Mouse (Mus musculus): ENCODE results near the gene Prkd2. TPM values are rescaled to one million over a fixed set of nuclear protein-coding genes. Genes with fewer than 3 reads are reported as not detected.
A peak's percentile ranks its signal among the peaks of the same experiment; 100 is the strongest.

The Prkd2 gene
- polyA plus RNA-seq, 1 experiment from 2014 or later: 2.7 TPM

DNA sequence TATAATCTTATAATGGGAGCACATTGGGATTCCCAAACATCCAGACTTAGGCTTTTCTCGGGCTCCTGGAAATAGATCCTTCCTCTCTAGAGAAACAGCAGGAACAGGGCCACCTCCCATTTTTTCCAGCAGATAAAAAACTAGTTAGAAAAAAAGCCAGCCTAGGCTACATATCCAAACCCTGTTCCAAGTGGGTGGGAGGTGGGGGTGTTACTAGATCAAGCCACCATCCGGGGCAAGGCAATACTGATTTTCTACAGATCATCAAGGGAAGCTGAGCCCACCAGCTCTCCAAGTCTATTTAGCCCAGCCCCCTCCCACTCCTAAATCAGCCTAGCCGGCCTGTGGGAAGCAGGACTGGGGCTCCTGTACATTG is 2.0 kb downstream of the Prkd2 start:
- Histone ChIP-seq H3K9me3 (replicated peaks) (no peaks in the 10 kb centered on the region), H3K9ac (peak overlapping the region; percentile 84), H3K27me3 (no peaks in the 10 kb centered on the region), H3K27ac (peak overlapping the region; percentile 63), H3K4me2 (peak overlapping the region; percentile 100), H3K36me3 (peaks cover 28% of the 10 kb centered on the region), H3K4me3 (replicated peaks) (peak overlapping the region; percentile 73), H3K4me1 (replicated peaks) (peaks cover 51% of the 10 kb centered on the region)
- ATAC-seq (ENCODE audit: low read depth) (no peak), DNase-seq (no peak)
- 19% methylated on average over 3 of the region's 3 CpGs for WGBS (ENCODE audit: insufficient replicate concordance)

DNA sequence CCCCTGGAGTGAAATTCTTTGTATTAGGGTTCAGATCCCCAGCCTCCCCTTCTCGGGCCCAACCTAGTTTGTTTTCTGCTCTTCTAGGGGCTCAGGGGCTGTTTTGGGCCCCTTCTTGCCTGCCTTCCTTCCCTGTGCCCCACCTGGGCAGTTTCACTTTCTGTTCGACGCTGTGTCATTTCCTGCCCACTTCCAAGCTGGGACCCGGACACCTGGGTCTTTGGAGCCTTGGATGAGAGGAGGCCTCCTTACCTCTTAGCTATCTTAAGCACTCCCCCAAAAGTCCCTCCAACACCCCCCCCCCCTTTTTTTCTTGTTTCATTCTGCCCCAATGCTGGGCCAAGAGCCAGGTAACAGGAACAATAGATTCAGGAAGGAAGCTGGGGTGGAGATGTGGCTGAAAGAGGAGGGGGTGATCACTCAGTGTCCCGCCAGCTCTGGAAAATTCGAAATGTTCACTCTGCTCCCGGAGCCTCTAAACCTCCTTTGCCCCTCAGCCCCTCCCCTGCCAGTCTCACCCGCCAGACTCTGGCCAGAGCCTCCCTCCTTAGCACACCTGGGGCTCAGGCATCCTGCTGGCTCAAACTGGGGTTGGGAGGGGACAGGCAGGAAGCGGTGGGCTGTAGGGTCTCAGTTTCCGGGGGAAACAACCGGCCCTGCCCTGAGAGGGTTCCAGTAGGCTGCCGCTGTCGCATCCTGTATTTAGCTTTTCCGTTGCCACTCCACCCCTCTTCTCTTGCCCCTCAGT is 2.5 kb downstream of the Prkd2 start:
- DNase-seq (no peak), ATAC-seq (ENCODE audit: low read depth) (no peak)
- Histone ChIP-seq H3K4me2 (peak overlapping the region; percentile 100), H3K27me3 (no peaks in the 10 kb centered on the region), H3K36me3 (peaks cover 27% of the 10 kb centered on the region), H3K27ac (peak overlapping the region; percentile 63), H3K9ac (peak overlapping the region; percentile 84), H3K4me1 (replicated peaks) (peaks cover 51% of the 10 kb centered on the region), H3K4me3 (replicated peaks) (peak overlapping the region; percentile 73), H3K9me3 (replicated peaks) (no peaks in the 10 kb centered on the region)
- WGBS (ENCODE audit: insufficient replicate concordance): 7% methylated on average over 14 of the region's 14 CpGs

DNA sequence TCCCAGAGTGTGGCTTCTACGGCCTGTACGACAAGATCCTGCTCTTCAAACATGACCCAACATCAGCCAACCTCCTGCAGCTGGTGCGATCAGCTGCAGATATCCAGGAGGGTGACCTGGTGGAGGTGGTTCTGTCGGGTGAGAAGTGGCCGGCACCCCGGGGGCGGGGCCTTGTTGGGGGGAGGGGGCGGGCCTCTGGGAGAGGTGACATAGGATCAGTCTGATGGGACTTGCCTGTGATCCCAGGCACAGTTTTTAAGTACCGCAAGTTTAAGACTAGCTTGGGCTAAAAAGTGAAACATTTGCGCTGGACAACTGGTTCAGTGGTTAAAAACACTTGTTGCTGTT is 3.1 kb downstream of the Prkd2 start:
- H3K4me1 ChIP-seq (replicated peaks): peaks cover 47% of the 10 kb centered on the region
- WGBS (ENCODE audit: insufficient replicate concordance): 22% methylated on average over 10 of the region's 10 CpGs
- DNase-seq (no peak), ATAC-seq (ENCODE audit: low read depth) (no peak)
- peaks cover 26% of the 10 kb centered on the region for H3K36me3 ChIP-seq
- no peaks in the 10 kb centered on the region for H3K27me3 ChIP-seq
- peak overlapping the region; percentile 84 for H3K9ac ChIP-seq
- peak overlapping the region; percentile 73 for H3K4me3 ChIP-seq (replicated peaks)
- peak overlapping the region; percentile 63 for H3K27ac ChIP-seq
- peak overlapping the region; percentile 100 for H3K4me2 ChIP-seq
- H3K9me3 ChIP-seq (replicated peaks): no peaks in the 10 kb centered on the region

DNA sequence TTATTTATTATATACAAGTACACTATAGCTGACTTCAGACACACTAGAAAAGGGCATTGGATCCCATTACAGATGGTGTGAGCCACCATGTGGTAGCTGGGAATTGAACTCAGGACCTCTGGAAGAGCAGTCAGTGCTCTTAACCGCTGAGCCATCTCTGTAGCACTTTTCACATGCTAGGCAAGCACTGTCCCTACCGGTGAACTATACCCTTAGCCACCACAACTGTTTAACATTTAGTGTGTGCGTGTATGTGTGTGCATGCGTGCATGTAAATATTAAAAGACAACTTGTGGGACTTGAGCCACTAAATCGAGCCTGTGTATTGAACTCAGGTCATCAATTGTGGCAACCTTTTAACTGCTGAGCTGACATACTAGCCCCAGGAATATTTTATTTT is 4.1 kb downstream of the Prkd2 start:
- DNase-seq (no peak), ATAC-seq (ENCODE audit: low read depth) (no peak)
- Histone ChIP-seq H3K4me3 (replicated peaks) (no peak overlapping the region), H3K27ac (no peak overlapping the region), H3K9ac (no peak overlapping the region), H3K36me3 (peaks cover 19% of the 10 kb centered on the region), H3K27me3 (no peaks in the 10 kb centered on the region), H3K4me1 (replicated peaks) (peaks cover 38% of the 10 kb centered on the region), H3K4me2 (no peak overlapping the region), H3K9me3 (replicated peaks) (no peaks in the 10 kb centered on the region)
- 87% methylated on average over 5 of the region's 5 CpGs for WGBS (ENCODE audit: insufficient replicate concordance)

DNA sequence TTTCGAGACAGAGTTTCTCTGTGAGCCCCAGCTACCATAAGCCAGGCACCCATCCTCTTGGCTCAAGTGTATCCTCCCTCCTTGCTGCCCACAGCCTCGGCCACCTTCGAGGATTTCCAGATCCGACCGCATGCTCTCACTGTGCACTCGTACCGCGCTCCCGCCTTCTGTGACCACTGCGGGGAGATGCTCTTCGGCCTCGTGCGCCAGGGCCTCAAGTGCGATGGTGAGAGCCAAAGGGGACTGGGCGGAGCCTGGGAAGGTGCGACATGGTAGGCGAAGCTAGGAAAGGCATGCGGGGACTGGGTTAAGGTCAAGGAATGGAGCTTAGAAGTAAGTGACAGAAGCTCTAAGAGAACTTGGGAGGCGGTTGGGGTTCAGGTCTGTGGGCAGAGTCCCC is 4.8 kb downstream of the Prkd2 start:
- Histone ChIP-seq H3K4me3 (replicated peaks) (no peak overlapping the region), H3K4me1 (replicated peaks) (peaks cover 31% of the 10 kb centered on the region), H3K27ac (no peak overlapping the region), H3K36me3 (peaks cover 19% of the 10 kb centered on the region), H3K4me2 (no peak overlapping the region), H3K27me3 (no peaks in the 10 kb centered on the region), H3K9ac (no peak overlapping the region), H3K9me3 (replicated peaks) (no peaks in the 10 kb centered on the region)
- WGBS (ENCODE audit: insufficient replicate concordance): 81% methylated on average over 19 of the region's 19 CpGs
- DNase-seq (no peak), ATAC-seq (ENCODE audit: low read depth) (no peak)

DNA sequence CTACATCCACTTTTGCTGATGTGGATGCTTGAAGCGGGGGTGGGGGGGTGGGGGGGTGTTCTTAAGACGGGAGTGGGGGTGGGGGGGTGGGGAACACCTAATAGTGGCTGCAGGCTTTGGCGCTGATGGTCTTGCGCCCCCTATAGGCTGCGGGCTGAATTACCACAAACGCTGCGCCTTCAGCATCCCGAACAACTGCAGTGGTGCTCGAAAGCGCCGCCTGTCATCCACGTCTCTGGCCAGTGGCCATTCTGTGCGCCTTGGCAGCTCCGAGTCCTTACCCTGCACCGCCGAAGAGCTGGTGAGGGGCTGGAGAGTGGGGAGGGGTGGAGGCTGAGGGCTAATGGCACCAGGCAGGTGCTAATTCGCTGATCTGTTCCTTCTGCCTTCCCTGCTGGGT is 5.9 kb downstream of the Prkd2 start:
- Histone ChIP-seq H3K4me2 (no peak overlapping the region), H3K36me3 (peaks cover 20% of the 10 kb centered on the region), H3K9me3 (replicated peaks) (no peaks in the 10 kb centered on the region), H3K9ac (no peak overlapping the region), H3K4me3 (replicated peaks) (no peak overlapping the region), H3K27ac (no peak overlapping the region), H3K4me1 (replicated peaks) (peaks cover 25% of the 10 kb centered on the region), H3K27me3 (no peaks in the 10 kb centered on the region)
- no peak for DNase-seq
- 49% methylated on average over 17 of the region's 17 CpGs for WGBS (ENCODE audit: insufficient replicate concordance)
- no peak for ATAC-seq (ENCODE audit: low read depth)

DNA sequence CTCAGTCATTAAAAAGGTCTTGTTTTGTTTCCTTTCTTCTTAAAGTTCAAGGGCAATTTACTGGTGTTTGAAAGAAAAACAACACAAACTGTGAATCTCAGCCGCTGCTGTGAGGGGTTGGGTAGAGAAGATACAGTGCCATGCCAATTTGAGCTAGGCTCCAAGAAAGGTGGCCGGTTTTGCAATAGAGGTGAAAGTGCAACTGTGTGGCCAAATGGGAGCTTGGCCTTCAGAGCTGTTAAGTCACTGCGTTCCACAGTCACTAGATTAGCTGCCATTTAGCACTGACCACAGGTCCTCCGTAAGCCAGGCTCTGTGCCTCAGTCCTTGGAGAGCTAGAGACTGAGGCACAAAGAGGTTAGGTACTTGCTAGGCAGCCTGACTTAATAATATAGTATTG is 8.9 kb downstream of the Prkd2 start:
- Histone ChIP-seq H3K9ac (no peak overlapping the region), H3K27me3 (no peaks in the 10 kb centered on the region), H3K9me3 (replicated peaks) (no peaks in the 10 kb centered on the region), H3K4me1 (replicated peaks) (no peaks in the 10 kb centered on the region), H3K36me3 (peaks cover 47% of the 10 kb centered on the region), H3K4me3 (replicated peaks) (no peak overlapping the region), H3K27ac (no peak overlapping the region), H3K4me2 (no peak overlapping the region)
- ATAC-seq (ENCODE audit: low read depth) (0 out of 2 replicates have a peak, but pooled peaks have one; percentile 11), DNase-seq (no peak)
- 69% methylated on average over 4 of the region's 4 CpGs for WGBS (ENCODE audit: insufficient replicate concordance)

DNA sequence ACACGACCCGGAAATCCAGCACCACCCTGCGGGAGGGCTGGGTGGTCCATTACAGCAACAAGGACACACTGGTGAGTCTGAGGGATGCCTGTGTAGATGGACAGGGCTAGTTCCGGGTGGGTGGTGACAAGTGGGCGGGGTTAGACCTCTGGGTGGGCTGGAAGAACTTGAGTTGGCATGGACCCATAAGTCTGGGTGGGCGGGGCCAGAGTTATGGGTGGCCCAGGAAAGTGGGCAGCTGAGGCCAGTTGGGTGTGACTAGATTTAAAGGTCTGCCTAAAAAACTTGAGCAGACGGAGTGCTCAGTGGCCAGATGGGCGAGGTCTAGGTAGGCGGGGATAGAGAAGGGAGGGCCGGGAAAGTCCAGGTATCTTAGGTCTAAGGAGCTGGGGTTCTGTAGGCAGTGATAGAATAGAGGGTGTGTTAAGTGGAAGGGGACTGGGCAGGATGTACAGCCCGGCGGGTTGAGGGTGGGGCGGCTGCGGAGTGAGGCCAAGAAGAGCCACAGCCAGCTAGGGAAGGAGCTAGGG is 10.7 kb downstream of the Prkd2 start:
- no peak overlapping the region for H3K4me3 ChIP-seq (replicated peaks)
- no peak overlapping the region for H3K9ac ChIP-seq
- no peaks in the 10 kb centered on the region for H3K9me3 ChIP-seq (replicated peaks)
- ATAC-seq (ENCODE audit: low read depth) (no peak), DNase-seq (no peak)
- H3K4me1 ChIP-seq (replicated peaks): 0 out of 2 replicates have a peak, but pooled peaks cover 2% of the 10 kb centered on the region
- H3K27me3 ChIP-seq: no peaks in the 10 kb centered on the region
- H3K36me3 ChIP-seq: peaks cover 58% of the 10 kb centered on the region
- no peak overlapping the region for H3K27ac ChIP-seq
- 77% methylated on average over 14 of the region's 14 CpGs for WGBS (ENCODE audit: insufficient replicate concordance)
- no peak overlapping the region for H3K4me2 ChIP-seq

DNA sequence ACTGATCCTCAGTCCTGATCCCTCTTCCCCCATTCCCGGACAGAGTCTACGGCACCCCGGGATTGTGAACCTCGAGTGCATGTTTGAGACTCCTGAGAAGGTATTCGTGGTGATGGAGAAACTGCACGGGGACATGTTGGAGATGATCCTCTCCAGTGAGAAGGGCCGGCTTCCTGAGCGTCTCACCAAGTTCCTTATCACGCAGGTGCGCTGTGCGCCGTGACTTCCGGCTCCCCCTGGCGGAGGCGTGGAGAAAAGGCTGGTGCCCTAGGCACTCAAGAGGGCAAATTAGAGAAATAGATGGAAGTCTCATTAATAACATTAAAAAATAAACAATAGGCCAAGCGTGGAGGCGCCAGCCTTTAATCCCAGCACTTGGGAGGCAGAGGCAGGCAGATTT is 15.6 kb downstream of the Prkd2 start:
- DNase-seq: peak; percentile 33
- WGBS (ENCODE audit: insufficient replicate concordance): 43% methylated on average over 17 of the region's 17 CpGs
- H3K4me1 ChIP-seq (replicated peaks): 0 out of 2 replicates have a peak, but pooled peaks cover 2% of the 10 kb centered on the region

DNA sequence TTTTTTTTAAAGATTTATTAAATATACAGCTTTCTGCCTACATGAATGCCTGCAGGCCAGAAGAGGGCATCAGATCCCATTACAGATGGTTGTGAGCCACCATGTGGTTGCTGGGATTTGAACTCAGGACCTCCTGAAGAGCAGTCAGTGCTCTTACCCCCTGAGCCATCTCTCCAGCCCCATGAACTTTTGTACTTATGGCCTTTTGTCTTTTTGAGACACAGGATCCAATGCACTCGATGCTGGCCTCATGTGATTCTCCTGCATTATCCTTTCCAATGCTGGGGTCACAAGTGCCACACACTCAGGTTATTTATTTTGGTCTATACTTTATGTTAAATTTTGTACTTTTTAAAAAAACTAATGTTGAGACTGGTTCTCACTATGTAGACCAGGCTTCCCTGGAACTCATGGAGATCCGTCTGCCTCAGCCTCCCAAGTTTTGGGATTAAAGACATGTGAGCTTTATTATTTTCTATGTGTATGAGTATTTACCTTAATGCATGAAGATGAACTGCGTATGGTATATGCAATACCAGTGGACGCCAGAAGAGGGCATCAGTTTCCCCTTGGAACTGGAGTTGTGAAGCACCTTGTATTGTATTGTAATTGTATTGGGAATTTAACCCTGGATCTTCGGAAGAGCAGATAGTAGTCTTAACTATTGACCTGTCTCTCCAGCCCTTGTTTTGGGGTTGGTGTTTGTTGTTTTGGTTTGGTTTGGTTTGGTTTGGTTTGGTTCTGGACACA is 17.4 kb downstream of the Prkd2 start:
- Histone ChIP-seq H3K4me1 (replicated peaks) (0 out of 2 replicates have a peak, but pooled peaks cover 2% of the 10 kb centered on the region), H3K36me3 (peaks cover 37% of the 10 kb centered on the region), H3K9me3 (replicated peaks) (no peaks in the 10 kb centered on the region), H3K4me2 (no peak overlapping the region), H3K9ac (no peak overlapping the region), H3K27me3 (no peaks in the 10 kb centered on the region), H3K27ac (no peak overlapping the region), H3K4me3 (replicated peaks) (no peak overlapping the region)
- ATAC-seq (ENCODE audit: low read depth) (no peak), DNase-seq (no peak)
- WGBS (ENCODE audit: insufficient replicate concordance): 24% methylated on average over 5 of the region's 5 CpGs

More for the DNA sequence above, 15.6 kb downstream of the Prkd2 start:
- Histone ChIP-seq H3K9me3 (replicated peaks) (no peaks in the 10 kb centered on the region), H3K9ac (no peak overlapping the region), H3K4me3 (replicated peaks) (no peak overlapping the region), H3K27me3 (no peaks in the 10 kb centered on the region), H3K36me3 (peaks cover 39% of the 10 kb centered on the region), H3K4me2 (no peak overlapping the region), H3K27ac (no peak overlapping the region)
- ATAC-seq (ENCODE audit: low read depth): peak; percentile 18; the same call in 1 of the 2 replicates

DNA sequence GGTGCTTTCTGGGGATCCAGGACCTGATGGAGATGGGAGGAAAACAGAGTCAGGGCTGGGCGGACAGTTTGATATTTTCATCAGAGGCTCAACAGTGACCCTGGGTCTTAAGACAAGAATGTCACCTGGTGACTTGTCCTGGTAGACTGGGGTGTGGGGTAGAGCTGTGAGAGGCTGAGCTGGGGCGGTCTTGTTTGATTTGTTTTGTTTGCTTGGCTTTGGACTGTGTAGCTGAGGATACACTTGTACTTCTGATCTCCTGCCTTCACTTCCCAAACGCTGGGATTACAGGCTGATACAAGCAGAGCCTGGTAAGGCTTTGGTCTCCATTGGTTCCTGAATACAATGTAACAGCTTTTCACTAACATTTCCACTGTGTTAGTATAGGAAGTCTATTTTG is 24.8 kb downstream of the Prkd2 start:
- H3K27me3 ChIP-seq: no peaks in the 10 kb centered on the region
- H3K27ac ChIP-seq: peak overlapping the region; percentile 50
- H3K4me2 ChIP-seq: no peak overlapping the region
- DNase-seq (no peak), ATAC-seq (ENCODE audit: low read depth) (peak; percentile 42; the same call in 1 of the 2 replicates)
- no peak overlapping the region for H3K4me3 ChIP-seq (replicated peaks)
- no peaks in the 10 kb centered on the region for H3K9me3 ChIP-seq (replicated peaks)
- H3K9ac ChIP-seq: no peak overlapping the region
- peaks cover 23% of the 10 kb centered on the region; the same call in 1 of the 2 replicates for H3K36me3 ChIP-seq
- WGBS (ENCODE audit: insufficient replicate concordance): 62% methylated on average over 3 of the region's 3 CpGs
- peaks cover 14% of the 10 kb centered on the region for H3K4me1 ChIP-seq (replicated peaks)

All from liver, embryonic 13.5 days (tissue).